9 mouse cellular contexts compared by ENCODE assay signal in genomic region chr1:176275611-176275980, GRCm38 (mm10). TPM values are rescaled to one million over a fixed set of nuclear protein-coding genes. Genes with fewer than 3 reads are reported as not detected.
DNase-seq lines count a peak whose midpoint lies in the region; ATAC-seq and TF ChIP-seq lines count a peak whose summit lies in the region.
"Had no signal": no experiment of that assay in that cellular context is flagged by ENCODE, and none has a peak within 500 bp of the region (broad histone marks: within the 10 kb centered on the region; RNA-seq: fewer than 3 reads in every experiment).

No protein-coding gene starts in this region.

- H3K9ac ChIP-seq in heart, embryonic 12.5 days: peak overlapping the region; percentile 69
- no peak overlapping the region for H3K9ac ChIP-seq in ES-E14 (ENCODE audit: insufficient read depth, low read depth, low read length, poor library complexity, severe bottlenecking)
- peak overlapping the region; percentile 77 for H3K9ac ChIP-seq in hindbrain, embryonic 11.5 days (ENCODE audit: low read depth, low read length)

- H3K36me3 ChIP-seq in heart, embryonic 12.5 days: no peaks in the 10 kb centered on the region
- no peaks in the 10 kb centered on the region for H3K36me3 ChIP-seq in ES-E14 (ENCODE audit: control insufficient read depth, insufficient read depth, low read length, poor library complexity, severe bottlenecking)
- no peaks in the 10 kb centered on the region for H3K36me3 ChIP-seq in hindbrain, embryonic 11.5 days (ENCODE audit: control insufficient read depth, insufficient read depth, low read length)
- no peaks in the 10 kb centered on the region for H3K36me3 ChIP-seq in midbrain, embryonic 10.5 days

- H3K4me2 ChIP-seq in heart, embryonic 12.5 days: peak overlapping the region; percentile 100
- H3K4me2 ChIP-seq in hindbrain, embryonic 11.5 days (replicated peaks; ENCODE audit: low read depth, low read length): peak overlapping the region; percentile 87

- H3K4me1 ChIP-seq in heart, embryonic 12.5 days (replicated peaks): peaks cover 12% of the 10 kb centered on the region
- H3K4me1 ChIP-seq in ES-E14 (ENCODE audit: control insufficient read depth in 2 of 2, insufficient read depth in 2 of 2, low read length in 2 of 2, poor library complexity in 1 of 2): no peaks in the 10 kb centered on the region
- H3K4me1 ChIP-seq in hindbrain, embryonic 11.5 days (replicated peaks; ENCODE audit: control insufficient read depth, insufficient read depth, low read length): no peaks in the 10 kb centered on the region
- peaks cover 15% of the 10 kb centered on the region for H3K4me1 ChIP-seq in midbrain, embryonic 10.5 days

- H3K27me3 ChIP-seq in heart, embryonic 12.5 days (replicated peaks): peaks cover 45% of the 10 kb centered on the region
- H3K27me3 ChIP-seq in hindbrain, embryonic 11.5 days (ENCODE audit: control insufficient read depth, insufficient read depth, low read length): no peaks in the 10 kb centered on the region; the same call in 1 of the 2 replicates
- peaks cover 49% of the 10 kb centered on the region for H3K27me3 ChIP-seq in midbrain, embryonic 10.5 days (ENCODE audit: low read depth, poor library complexity, severe bottlenecking)

- WGBS in heart, embryonic 12.5 days: 13% methylated on average over 11 of the region's 11 CpGs
- 14% methylated on average over 11 of the region's 11 CpGs for WGBS in hindbrain, embryonic 11.5 days
- WGBS in midbrain, embryonic 10.5 days: 13% methylated on average over 11 of the region's 11 CpGs

- in situ Hi-C loops in ES-E14 (cut with MboI; ENCODE audit: low sequenced_read_pairs in 2 of 2, unreplicated experiment in 2 of 2): no loop called here

- no peak for ATAC-seq in heart, embryonic 12.5 days (ENCODE audit: insufficient number of reproducible peaks, low FRiP score)
- peak; percentile 57 for ATAC-seq in hindbrain, embryonic 11.5 days (ENCODE audit: low FRiP score)
- ATAC-seq in monocyte, adult 5-6 weeks (replicated peaks; ENCODE audit: insufficient number of reproducible peaks, low FRiP score, low TSS enrichment, poor library complexity, severe bottlenecking): no peak

- peak overlapping the region; percentile 78 for H3K4me3 ChIP-seq in heart, embryonic 12.5 days
- H3K4me3 ChIP-seq in ES-E14 (ENCODE audit: insufficient read depth in 1 of 2, low read depth in 1 of 2, low read length in 2 of 2, poor library complexity in 1 of 2, severe bottlenecking in 1 of 2): peak overlapping the region; percentile 14 to 72; a peak in 3 of 4 replicates
- peak overlapping the region; percentile 59 for H3K4me3 ChIP-seq in hindbrain, embryonic 11.5 days (ENCODE audit: low read depth, low read length)
- H3K4me3 ChIP-seq in midbrain, embryonic 10.5 days: peak overlapping the region; percentile 78

- no peaks in the 10 kb centered on the region for H3K9me3 ChIP-seq in heart, embryonic 12.5 days (replicated peaks)
- H3K9me3 ChIP-seq in ES-E14 (ENCODE audit: control insufficient read depth, insufficient read depth, low read depth, low read length): no peaks in the 10 kb centered on the region
- H3K9me3 ChIP-seq in hindbrain, embryonic 11.5 days (ENCODE audit: control insufficient read depth, low read length): no peaks in the 10 kb centered on the region
- no peaks in the 10 kb centered on the region for H3K9me3 ChIP-seq in midbrain, embryonic 10.5 days (replicated peaks)

- H3K27ac ChIP-seq in heart, embryonic 12.5 days (ENCODE audit: poor library complexity, severe bottlenecking): no peak overlapping the region
- no peak overlapping the region for H3K27ac ChIP-seq in ES-E14 (ENCODE audit: insufficient read depth, low read depth, low read length, poor library complexity, severe bottlenecking)
- H3K27ac ChIP-seq in hindbrain, embryonic 11.5 days (ENCODE audit: low read depth, low read length): no peak overlapping the region
- H3K27ac ChIP-seq in midbrain, embryonic 10.5 days (replicated peaks): peak overlapping the region; percentile 89

- DNase-seq in heart, adult 9 months (ENCODE audit: low spot score in 2 of 2): no peak
- peak; percentile 3 for DNase-seq in ES-E14 (ENCODE audit: low read depth, low spot score)
- DNase-seq in hindbrain, embryonic 11.5 days (ENCODE audit: low spot score): no peak
- DNase-seq in midbrain, embryonic 10.5 days (ENCODE audit: low spot score): no peak
- DNase-seq in adrenal gland, postnatal 4 days (ENCODE audit: low spot score in 2 of 2): no peak
- no peak for DNase-seq in B cell, adult 2 months

TF ChIP-seq in ES-E14, 5 proteins besides CTCF, POLR2A, EP300 and RAD21:
- TF ChIP-seq ZNF384 (IDR thresholded peaks at IDR 0.05; ENCODE audit: low read depth, low read length) (no peak), HCFC1 (IDR thresholded peaks at IDR 0.05; ENCODE audit: borderline replicate concordance, insufficient read depth, low read length) (no peak)

RNA-seq across cellular contexts. Expression of gene Pld5, which starts 0.5 kb away (rescaled TPM):
- 0.55 and 0.60 TPM in 2 replicates for polyA plus RNA-seq in heart, embryonic 12.5 days (2016; fragmentation: Nextera tagmentation; extraction: Ambion mirVana)
- 0.11 TPM in 1 of 2 replicates, not detected in the other for total RNA-seq in ES-E14 (2012; rRNA removed)
- 1.7 and 1.9 TPM in 2 replicates for polyA plus RNA-seq in hindbrain, embryonic 11.5 days (2014; fragmentation: Nextera tagmentation; extraction: Ambion mirVana)
- polyA plus RNA-seq in midbrain, embryonic 10.5 days (2016; fragmentation: Nextera tagmentation; extraction: Ambion mirVana): 0.84 and 1.5 TPM in 2 replicates
- total RNA-seq in adrenal gland, postnatal 4 days (2021): 1 to 10 TPM in 1 of 2 experiments, under 1 TPM in 1; 0.93 to 1.4 TPM
- 0.19 TPM in 1 of 3 replicates, not detected in the others for total RNA-seq in monocyte, adult 5-6 weeks (2017)
- polyA plus RNA-seq: spleen, adult 2 months had no signal
